ENCODE assay signal across 13 mouse cellular contexts in the genomic region with DNA sequence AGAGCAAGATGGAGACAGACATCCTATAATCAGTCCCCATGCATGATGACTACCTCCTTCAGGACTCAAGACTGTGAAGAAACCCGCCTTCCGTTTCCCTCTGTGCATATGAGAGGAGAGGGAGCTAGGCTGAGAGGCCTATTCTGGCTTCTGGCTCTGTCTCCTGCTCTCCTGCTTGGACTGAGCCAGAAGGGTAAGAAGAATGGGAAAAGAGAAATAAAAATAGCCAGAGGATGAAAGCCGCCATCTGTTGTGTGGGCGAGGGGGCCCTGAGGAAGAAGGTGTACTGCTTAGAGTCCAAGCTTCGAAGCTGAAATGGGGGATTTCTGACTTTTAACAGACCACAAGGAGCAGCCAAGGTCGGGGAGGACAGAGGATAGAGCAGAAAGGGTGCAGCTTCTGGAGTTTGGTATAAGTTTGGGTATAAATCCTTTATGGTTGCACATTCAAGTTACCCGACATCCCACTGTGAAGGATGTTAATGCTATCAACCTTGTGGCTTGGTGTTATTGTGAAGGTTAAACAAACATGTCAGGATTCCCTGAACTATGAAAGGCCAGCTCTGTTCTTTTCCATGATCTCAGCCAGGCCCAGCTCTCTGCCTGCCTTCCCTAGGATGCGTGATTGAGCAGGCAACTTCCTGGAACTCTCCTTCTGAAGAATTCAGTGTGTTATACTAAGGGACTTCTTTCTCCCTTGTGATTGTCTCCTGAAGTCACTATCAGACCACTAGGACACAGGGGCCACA. TPM values are rescaled to one million over a fixed set of nuclear protein-coding genes. Genes with fewer than 3 reads are reported as not detected.
DNase-seq lines count a peak whose midpoint lies in the region; ATAC-seq and TF ChIP-seq lines count a peak whose summit lies in the region.
"Had no signal": no experiment of that assay in that cellular context is flagged by ENCODE, and none has a peak within 500 bp of the region (broad histone marks: within the 10 kb centered on the region; RNA-seq: fewer than 3 reads in every experiment).

No protein-coding gene starts in this region.

- TF ChIP-seq CTCF in kidney, adult 2 months (conservative IDR thresholded peaks at IDR 0.05; ENCODE audit: insufficient read depth, insufficient read length, low read depth, low read length): no peak

- no peak overlapping the region for H3K4me3 ChIP-seq in kidney, adult 2 months (ENCODE audit: insufficient read depth, low read depth, low read length)
- H3K4me3 ChIP-seq in midbrain, embryonic 13.5 days (replicated peaks): no peak overlapping the region
- H3K4me3 ChIP-seq in heart, embryonic 11.5 days (ENCODE audit: low read depth, low read length): no peak overlapping the region
- H3K4me3 ChIP-seq: embryonic facial prominence, embryonic 13.5 days; limb, embryonic 13.5 days; myocyte had no signal

- no peaks in the 10 kb centered on the region for H3K36me3 ChIP-seq in kidney, adult 2 months (ENCODE audit: control insufficient read depth, insufficient read depth, low read length)
- H3K36me3 ChIP-seq in midbrain, embryonic 13.5 days: no peaks in the 10 kb centered on the region
- H3K36me3 ChIP-seq in heart, embryonic 11.5 days (ENCODE audit: control insufficient read depth, insufficient read depth, low read length): no peaks in the 10 kb centered on the region
- H3K36me3 ChIP-seq: embryonic facial prominence, embryonic 13.5 days; limb, embryonic 13.5 days had no signal

- no peak overlapping the region for H3K4me2 ChIP-seq in midbrain, embryonic 13.5 days (replicated peaks)
- no peak overlapping the region for H3K4me2 ChIP-seq in heart, embryonic 11.5 days
- H3K4me2 ChIP-seq: embryonic facial prominence, embryonic 13.5 days; limb, embryonic 13.5 days had no signal

- no peak for TF ChIP-seq POLR2A in kidney, adult 2 months (IDR thresholded peaks at IDR 0.05; ENCODE audit: low read depth, low read length)

- H3K27ac ChIP-seq in kidney, adult 2 months (ENCODE audit: insufficient read depth, low read depth, low read length): peak overlapping the region; percentile 54
- 0 out of 2 replicates have a peak overlapping the region, but pooled peaks have one; percentile 86 for H3K27ac ChIP-seq in midbrain, embryonic 13.5 days
- no peak overlapping the region for H3K27ac ChIP-seq in heart, embryonic 11.5 days (ENCODE audit: low read depth, low read length)
- H3K27ac ChIP-seq: embryonic facial prominence, embryonic 13.5 days; limb, embryonic 13.5 days had no signal

- no peak for ATAC-seq in midbrain, embryonic 13.5 days
- no peak for ATAC-seq in heart, embryonic 11.5 days (replicated peaks; ENCODE audit: insufficient number of reproducible peaks, low FRiP score, low TSS enrichment)
- ATAC-seq: activated CD4-positive, CD25-positive, alpha-beta regulatory T cell, adult 4 months had no signal

- H3K4me1 ChIP-seq in kidney, adult 2 months (ENCODE audit: control insufficient read depth, insufficient read depth, low read length): no peaks in the 10 kb centered on the region; the same call in 1 of the 2 replicates
- H3K4me1 ChIP-seq in midbrain, embryonic 13.5 days (replicated peaks): peaks cover 30% of the 10 kb centered on the region
- H3K4me1 ChIP-seq in heart, embryonic 11.5 days (ENCODE audit: control insufficient read depth, insufficient read depth, low read length): no peaks in the 10 kb centered on the region; the same call in 1 of the 2 replicates

- WGBS in kidney, adult 2 months: 75% methylated on average over 8 of the region's 8 CpGs
- WGBS in midbrain, embryonic 13.5 days: 80% methylated on average over 8 of the region's 8 CpGs
- 69% methylated on average over 8 of the region's 8 CpGs for WGBS in heart, embryonic 11.5 days (ENCODE audit: insufficient replicate concordance)

- H3K27me3 ChIP-seq in kidney, adult 2 months (replicated peaks; ENCODE audit: control insufficient read depth, insufficient read depth, low read length): no peaks in the 10 kb centered on the region
- H3K27me3 ChIP-seq in midbrain, embryonic 13.5 days: peaks cover 13% of the 10 kb centered on the region; the same call in 1 of the 2 replicates
- H3K27me3 ChIP-seq in heart, embryonic 11.5 days (ENCODE audit: control insufficient read depth, insufficient read depth, low read length): no peaks in the 10 kb centered on the region
- H3K27me3 ChIP-seq: embryonic facial prominence, embryonic 13.5 days; limb, embryonic 13.5 days had no signal

- DNase-seq in cerebellum, postnatal 25 days: peak; percentile 47 to 49
- no peak for DNase-seq in cerebellum, adult 11 months
- DNase-seq in kidney, adult 2 months: peak; percentile 24
- DNase-seq in kidney, adult 18-20 months: no peak
- DNase-seq in brain, adult 2 months (ENCODE audit: low read depth, low spot score): peak; percentile 79
- no peak for DNase-seq in urinary bladder, postnatal 10 days (ENCODE audit: low spot score)
- DNase-seq: lung, adult 2 months had no signal

- H3K9me3 ChIP-seq in midbrain, embryonic 13.5 days: 0 out of 2 replicates have a peak, but pooled peaks cover 3% of the 10 kb centered on the region
- no peaks in the 10 kb centered on the region for H3K9me3 ChIP-seq in heart, embryonic 11.5 days (replicated peaks; ENCODE audit: control insufficient read depth, low read length)
- H3K9me3 ChIP-seq: embryonic facial prominence, embryonic 13.5 days; limb, embryonic 13.5 days had no signal

- no peak overlapping the region for H3K9ac ChIP-seq in midbrain, embryonic 13.5 days (replicated peaks)
- no peak overlapping the region for H3K9ac ChIP-seq in heart, embryonic 11.5 days (ENCODE audit: low read depth, low read length)
- H3K9ac ChIP-seq: embryonic facial prominence, embryonic 13.5 days; limb, embryonic 13.5 days had no signal

RNA-seq across cellular contexts. Expression of gene Jam3, which starts 46.4 kb away (rescaled TPM):
- polyA plus RNA-seq in kidney, adult 2 months (2012; rRNA removed): 35.5 and 37.1 TPM in 2 replicates
- 99.8 and 103 TPM in 2 replicates for polyA plus RNA-seq in midbrain, embryonic 13.5 days (2015; fragmentation: Nextera tagmentation; extraction: Ambion mirVana)
- polyA plus RNA-seq in heart, embryonic 11.5 days (2014; fragmentation: Nextera tagmentation; extraction: Ambion mirVana): 50.1 and 56.1 TPM in 2 replicates

Comparison
In these comparisons a context has a peak if more than half of its experiments do, and no peak if none do; other contexts are left out.
1. DNase-seq: peak in cerebellum, postnatal 25 days (2 of 2), kidney, adult 2 months (single experiment) and brain, adult 2 months (single experiment); none in cerebellum, adult 11 months (single experiment), kidney, adult 18-20 months (single experiment) and urinary bladder, postnatal 10 days (single experiment).